Mouse (Mus musculus) neural tube, embryonic 15.5 days (tissue): Measurements from ENCODE around the gene Olfr209. TPM values are rescaled to one million over a fixed set of nuclear protein-coding genes. Genes with fewer than 3 reads are reported as not detected.
"Not testable (repeated sequence)": the region's sequence is repeated elsewhere in the genome, so short reads cannot be mapped to it uniquely, and the experiment has no call there.

ENCODE experiments used
- ATAC-seq: fragments of 200-750 bp; cut with Nextera tagmentation; 2 replicates; pipeline ENCODE4 v1.8.0; 2017; ENCODE audit warnings: mild to moderate bottlenecking, moderate TSS enrichment, moderate library complexity; ENCODE audit not compliant: low FRiP score
- H3K27ac ChIP-seq: fragments of 300-500 bp; sonication (generic); replicated peaks from 2 replicates; pipeline ENCODE4 v1.5.1; 2015; ENCODE audit warnings: mild to moderate bottlenecking, inconsistent platforms
- H3K27me3 ChIP-seq: fragments of 300-500 bp; sonication (generic); replicated peaks from 2 replicates; pipeline ENCODE4 v1.6.1; 2015; ENCODE audit warnings: inconsistent platforms
- H3K36me3 ChIP-seq: fragments of 300-500 bp; sonication (generic); 2 replicates; pipeline ENCODE4 v1.6.1; 2015; ENCODE audit warnings: inconsistent platforms
- H3K4me1 ChIP-seq: fragments of 300-500 bp; sonication (generic); 2 replicates; pipeline ENCODE4 v1.6.1; 2015; ENCODE audit warnings: inconsistent platforms
- H3K4me2 ChIP-seq: fragments of 300-500 bp; sonication (generic); 2 replicates; pipeline ENCODE4 v1.6.1; 2015; ENCODE audit warnings: inconsistent platforms, mild to moderate bottlenecking, moderate library complexity
- H3K4me3 ChIP-seq: fragments of 300-500 bp; sonication (generic); replicated peaks from 2 replicates; pipeline ENCODE4 v1.5.1; 2015; ENCODE audit warnings: mild to moderate bottlenecking, inconsistent platforms
- H3K9ac ChIP-seq: fragments of 300-500 bp; sonication (generic); replicated peaks from 2 replicates; pipeline ENCODE4 v1.6.1; 2015; ENCODE audit warnings: mild to moderate bottlenecking, inconsistent platforms
- H3K9me3 ChIP-seq: fragments of 300-500 bp; sonication (generic); replicated peaks from 2 replicates; pipeline ENCODE4 v1.6.1; 2016; ENCODE audit warnings: inconsistent platforms
- WGBS: fragments of 180-500 bp; shearing (Covaris S2); methylation state at CpG from one replicate; pipeline ENCODE4 v1.1.7; 2015; ENCODE audit warnings: mixed read lengths; 5-methylcytosine and 5-hydroxymethylcytosine counted together
- polyA plus RNA-seq: library from polyadenylated mRNA; unstranded; fragments of >200 nt; fragmentation: Nextera tagmentation; extraction: Ambion mirVana; gene quantifications from 2 replicates; pipeline ENCODE4 v1.2.1, GENCODE M21; 2015

Olfr209 gene
- polyA plus RNA-seq, 1 experiment from 2014 or later: not detected

GRCm38 (mm10) chr16:59323262-59323661, 40.5 kb downstream of the Olfr209 start:
- H3K9me3 ChIP-seq, H3K4me2 ChIP-seq, H3K36me3 ChIP-seq, ATAC-seq, H3K4me1 ChIP-seq, H3K9ac ChIP-seq, H3K4me3 ChIP-seq, H3K27ac ChIP-seq, H3K27me3 ChIP-seq: not testable (repeated sequence)
- WGBS: 59% methylated on average over 1 of the region's 1 CpGs

GRCm38 (mm10) chr16:59318148-59318547, 45.6 kb downstream of the Olfr209 start, which contains the start of gene Olfr204:
Gene Olfr204 (minus strand): TSS chr16:59318248.
- Histone ChIP-seq H3K4me2 (no peak within 1 kb of the TSS), H3K9me3 (no peaks in the 10 kb centered on the region), H3K27me3 (no peaks in the 10 kb centered on the region), H3K36me3 (no peaks in the 10 kb centered on the region), H3K9ac (no peak within 1 kb of the TSS), H3K4me1 (no peaks in the 10 kb centered on the region), H3K27ac (no peak within 1 kb of the TSS), H3K4me3 (no peak within 1 kb of the TSS)
- ATAC-seq: no peak

Other genes starting within 250 kb of the Olfr209 start
- not detected in 2 replicates for gene Olfr194, start 242.9 kb downstream of the Olfr209 start, polyA plus RNA-seq
- not detected in 2 replicates for gene Olfr195, start 216.9 kb downstream of the Olfr209 start, polyA plus RNA-seq
- gene Olfr196, start 193.5 kb downstream of the Olfr209 start, polyA plus RNA-seq: not detected in 2 replicates
- gene Olfr198, start 160.5 kb downstream of the Olfr209 start, polyA plus RNA-seq: not detected in 2 replicates
- not detected in 2 replicates for gene Olfr199, start 144.2 kb downstream of the Olfr209 start, polyA plus RNA-seq
- gene Olfr201, start 91.4 kb downstream of the Olfr209 start, polyA plus RNA-seq: not detected in 2 replicates
- gene Olfr202, start 77.2 kb downstream of the Olfr209 start, polyA plus RNA-seq: not detected in 2 replicates
- not detected in 2 replicates for gene Olfr203, start 65.1 kb downstream of the Olfr209 start, polyA plus RNA-seq
- not detected in 2 replicates for gene Olfr204, start 45.7 kb downstream of the Olfr209 start, polyA plus RNA-seq
- not detected in 2 replicates for gene Olfr205, start 32.9 kb downstream of the Olfr209 start, polyA plus RNA-seq
- not detected in 2 replicates for gene Olfr206, start 14.7 kb downstream of the Olfr209 start, polyA plus RNA-seq
- gene Gabrr3, start 43.3 kb upstream of the Olfr209 start, polyA plus RNA-seq: not detected in 2 replicates
- 15.4 and 19.9 TPM in 2 replicates for gene Riox2, start 107.8 kb upstream of the Olfr209 start, polyA plus RNA-seq
- 1.8 and 2.8 TPM in 2 replicates for gene Crybg3, start 237.0 kb upstream of the Olfr209 start, polyA plus RNA-seq